12 mouse cellular contexts compared by ENCODE assay signal in the genomic region with DNA sequence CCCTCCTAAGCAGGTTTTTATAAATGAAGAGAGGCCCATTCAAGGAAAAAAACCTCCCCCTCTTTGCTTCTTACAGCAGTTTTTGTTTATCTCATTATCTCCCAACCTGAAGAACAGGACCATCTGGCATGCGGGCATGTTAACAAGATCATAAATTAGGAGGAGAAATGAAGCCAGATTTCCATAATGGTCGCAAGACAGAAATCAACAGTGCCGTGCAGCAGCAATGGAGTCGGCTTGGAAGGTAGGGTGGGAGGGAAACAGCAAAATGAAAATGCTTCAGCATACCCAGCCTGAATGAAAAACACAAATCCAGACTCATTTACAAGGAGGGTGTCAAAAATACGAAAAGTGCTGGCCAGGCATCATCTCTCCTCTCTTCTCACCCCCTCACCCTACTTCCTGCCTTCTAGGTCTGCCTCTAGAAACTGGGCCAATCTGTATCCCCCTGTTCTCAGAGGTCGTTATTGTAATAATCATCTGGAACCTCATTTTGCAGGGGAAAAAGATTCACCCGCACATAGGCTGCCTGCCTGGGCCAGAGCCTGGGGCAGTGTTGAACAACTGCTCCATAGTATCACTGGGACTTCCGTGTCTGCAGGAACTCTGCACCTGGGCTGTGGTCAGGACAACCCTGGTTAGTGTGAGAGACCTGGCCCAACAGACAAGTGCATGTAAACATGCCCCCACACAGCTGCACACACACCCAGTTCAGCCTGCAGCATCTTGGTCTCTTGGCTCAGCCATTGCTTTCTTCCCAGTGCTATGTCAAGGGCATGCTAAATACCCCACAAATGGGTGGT.
DNase-seq lines count a peak whose midpoint lies in the region; ATAC-seq and TF ChIP-seq lines count a peak whose summit lies in the region.
"Had no signal": no experiment of that assay in that cellular context is flagged by ENCODE, and none has a peak within 500 bp of the region (broad histone marks: within the 10 kb centered on the region; RNA-seq: fewer than 3 reads in every experiment).

No protein-coding gene starts in this region.

- no peak for TF ChIP-seq CTCF in brain, embryonic 14.5 days (IDR thresholded peaks at IDR 0.05; ENCODE audit: borderline replicate concordance, extremely low read depth, insufficient read depth, insufficient read length)

- no peaks in the 10 kb centered on the region for H3K36me3 ChIP-seq in embryonic facial prominence, embryonic 11.5 days (replicated peaks; ENCODE audit: control insufficient read depth, insufficient read depth, low read depth, low read length)
- no peaks in the 10 kb centered on the region for H3K36me3 ChIP-seq in limb, embryonic 13.5 days
- H3K36me3 ChIP-seq: heart, embryonic 10.5 days had no signal

- H3K27ac ChIP-seq in embryonic facial prominence, embryonic 11.5 days (replicated peaks; ENCODE audit: low read depth, low read length) = no peak overlapping the region
- no peak overlapping the region for H3K27ac ChIP-seq in limb, embryonic 13.5 days
- H3K27ac ChIP-seq: heart, embryonic 10.5 days; stomach, postnatal 0 days had no signal

- H3K4me3 ChIP-seq in embryonic facial prominence, embryonic 11.5 days (ENCODE audit: low read depth, low read length) = no peak overlapping the region
- H3K4me3 ChIP-seq in limb, embryonic 13.5 days = no peak overlapping the region
- H3K4me3 ChIP-seq: heart, embryonic 10.5 days had no signal

- no peak overlapping the region for H3K4me2 ChIP-seq in embryonic facial prominence, embryonic 11.5 days (ENCODE audit: low read depth, low read length)
- 0 out of 2 replicates have a peak overlapping the region, but pooled peaks have one; percentile 7 for H3K4me2 ChIP-seq in limb, embryonic 13.5 days (replicated peaks)

- 59% methylated on average over 8 of the region's 8 CpGs for WGBS in embryonic facial prominence, embryonic 11.5 days
- 20% methylated on average over 8 of the region's 8 CpGs for WGBS in limb, embryonic 13.5 days

- H3K9ac ChIP-seq in embryonic facial prominence, embryonic 11.5 days (replicated peaks; ENCODE audit: low read length) = no peak overlapping the region
- no peak overlapping the region for H3K9ac ChIP-seq in limb, embryonic 13.5 days

- TF ChIP-seq POLR2A in brain, embryonic 14.5 days (IDR thresholded peaks at IDR 0.05; ENCODE audit: borderline replicate concordance, extremely low read depth, insufficient read depth, insufficient read length, poor library complexity, severe bottlenecking) = no peak

- ATAC-seq in embryonic facial prominence, embryonic 11.5 days (replicated peaks; ENCODE audit: insufficient number of reproducible peaks, low FRiP score, low TSS enrichment, low read depth) = no peak
- ATAC-seq in limb, embryonic 13.5 days (ENCODE audit: low FRiP score, low read depth) = peak; percentile 61

- H3K27me3 ChIP-seq in embryonic facial prominence, embryonic 11.5 days (ENCODE audit: control insufficient read depth, insufficient read depth, low read length) = no peaks in the 10 kb centered on the region
- H3K27me3 ChIP-seq in limb, embryonic 13.5 days = 0 out of 2 replicates have a peak, but pooled peaks cover 3% of the 10 kb centered on the region

- peak; percentile 34 for DNase-seq in layer of hippocampus, adult 11-12 months (ENCODE audit: low spot score)
- DNase-seq in layer of hippocampus, postnatal 36 days = no peak
- peak; percentile 92 for DNase-seq in brain, embryonic 14.5 days (ENCODE audit: low read depth)
- DNase-seq in embryonic facial prominence, embryonic 11.5 days (ENCODE audit: low spot score) = peak; percentile 1
- no peak for DNase-seq in Muller cell, postnatal 12 days (ENCODE audit: inconsistent ontology term)
- DNase-seq in gastrocnemius, adult 8-10 months (ENCODE audit: low spot score in 2 of 2) = no peak
- DNase-seq: adrenal gland, postnatal 25 days; kidney, postnatal 10 days; lung, adult 2 months had no signal

- H3K4me1 ChIP-seq in embryonic facial prominence, embryonic 11.5 days (ENCODE audit: control insufficient read depth, insufficient read depth, low read length) = no peaks in the 10 kb centered on the region
- peaks cover 22% of the 10 kb centered on the region for H3K4me1 ChIP-seq in limb, embryonic 13.5 days
- H3K4me1 ChIP-seq: heart, embryonic 10.5 days had no signal

- no peaks in the 10 kb centered on the region for H3K9me3 ChIP-seq in embryonic facial prominence, embryonic 11.5 days (replicated peaks; ENCODE audit: control insufficient read depth, low read length)
- no peaks in the 10 kb centered on the region for H3K9me3 ChIP-seq in limb, embryonic 13.5 days
- H3K9me3 ChIP-seq: heart, embryonic 10.5 days had no signal

Comparison
In these comparisons a context has a peak if more than half of its experiments do, and no peak if none do; other contexts are left out.
1. DNase-seq: peak in layer of hippocampus, adult 11-12 months (single experiment), brain, embryonic 14.5 days (single experiment) and embryonic facial prominence, embryonic 11.5 days (single experiment); none in layer of hippocampus, postnatal 36 days (0 of 2), Muller cell, postnatal 12 days (single experiment) and gastrocnemius, adult 8-10 months (0 of 2).